Mouse (Mus musculus): ENCODE data around the gene Ostf1.

DNA sequence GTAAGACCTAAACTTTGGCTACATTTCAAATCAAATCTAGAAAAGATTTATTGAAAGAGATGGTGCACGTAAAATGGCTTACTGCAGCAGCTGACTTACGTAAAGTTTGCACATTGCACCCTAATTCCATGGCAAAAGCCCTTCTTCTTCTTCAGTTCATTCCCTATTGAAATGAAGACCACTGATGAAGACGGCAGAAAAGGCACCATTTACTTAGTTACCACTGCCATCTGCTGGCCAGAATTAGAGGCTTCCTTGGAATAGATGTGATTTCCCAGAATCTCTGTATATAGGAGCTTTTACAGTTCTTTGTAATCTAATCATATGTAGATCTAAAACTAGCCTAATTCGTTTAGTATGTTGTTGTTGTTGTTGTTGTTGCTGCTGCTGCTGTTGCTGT is 83.0 kb downstream of the Ostf1 start:
- no peak for TF ChIP-seq POLR2A (IDR thresholded peaks at IDR 0.05; ENCODE audit: extremely low read depth, insufficient read depth, low read length)
- TF ChIP-seq CTCF (IDR thresholded peaks at IDR 0.05; ENCODE audit: low read depth, low read length): peak; percentile 36

All from liver, adult 2 months (tissue).